Mouse (Mus musculus) limb, embryonic 11.5 days (tissue): ENCODE data around the gene Ltv1. TPM values are rescaled to one million over a fixed set of nuclear protein-coding genes. Genes with fewer than 3 reads are reported as not detected.
A peak's percentile ranks its signal among the peaks of the same experiment; 100 is the strongest.

Source experiments
- ATAC-seq: fragments of 200-750 bp; cut with Nextera tagmentation; 2 replicates; pipeline ENCODE4 v1.8.0; 2017; ENCODE audit warnings: low read depth; ENCODE audit not compliant: insufficient number of reproducible peaks, low FRiP score, low TSS enrichment
- DNase-seq: peaks from one replicate; pipeline ENCODE4 v3.0.0-alpha.2; 2015; ENCODE audit warnings: low spot score
- H3K27ac ChIP-seq: fragments of 300-500 bp; sonication (generic); replicated peaks from 2 replicates; pipeline ENCODE4 v1.5.1; 2014; ENCODE audit warnings: low read depth, mild to moderate bottlenecking, low read length
- H3K27me3 ChIP-seq: fragments of 300-500 bp; sonication (generic); 2 replicates; pipeline ENCODE4 v1.6.1; 2014; ENCODE audit warnings: mild to moderate bottlenecking, low read length, mixed read lengths; ENCODE audit not compliant: control insufficient read depth, insufficient read depth
- H3K36me3 ChIP-seq: fragments of 300-500 bp; sonication (generic); 2 replicates; pipeline ENCODE4 v1.6.1; 2014; ENCODE audit warnings: mild to moderate bottlenecking, low read length, moderate library complexity, mixed read lengths; ENCODE audit not compliant: control insufficient read depth, insufficient read depth
- H3K4me1 ChIP-seq: fragments of 300-500 bp; sonication (generic); 2 replicates; pipeline ENCODE4 v1.6.1; 2014; ENCODE audit warnings: low read length, mixed read lengths; ENCODE audit not compliant: control insufficient read depth, insufficient read depth
- H3K4me2 ChIP-seq: fragments of 300-500 bp; sonication (generic); 2 replicates; pipeline ENCODE4 v1.6.1; 2014; ENCODE audit warnings: low read depth, mild to moderate bottlenecking, moderate library complexity; ENCODE audit not compliant: severe bottlenecking
- H3K4me3 ChIP-seq: fragments of 300-500 bp; sonication (generic); 2 replicates; pipeline ENCODE4 v1.5.1; 2014; ENCODE audit warnings: low read depth, low read length
- H3K9ac ChIP-seq: fragments of 300-500 bp; sonication (generic); 2 replicates; pipeline ENCODE4 v1.6.1; 2014; ENCODE audit warnings: mild to moderate bottlenecking, low read length
- H3K9me3 ChIP-seq: fragments of 300-500 bp; sonication (generic); 2 replicates; pipeline ENCODE4 v1.6.1; 2016; ENCODE audit warnings: low read length; ENCODE audit not compliant: control insufficient read depth
- WGBS: fragments of 180-500 bp; shearing (Covaris S2); extraction: QIAGEN DNeasy Blood & Tissue Kit; methylation state at CpG from one replicate; pipeline ENCODE4 v1.1.7; 2014; 5-methylcytosine and 5-hydroxymethylcytosine counted together
- polyA plus RNA-seq: library from polyadenylated mRNA; unstranded; fragments of >200 nt; fragmentation: Nextera tagmentation; extraction: Ambion mirVana; gene quantifications from 2 replicates; pipeline ENCODE4 v1.2.1, GENCODE M21; 2014

Gene Ltv1
- polyA plus RNA-seq, result 62.6 and 64.0 TPM in 2 replicates

DNA sequence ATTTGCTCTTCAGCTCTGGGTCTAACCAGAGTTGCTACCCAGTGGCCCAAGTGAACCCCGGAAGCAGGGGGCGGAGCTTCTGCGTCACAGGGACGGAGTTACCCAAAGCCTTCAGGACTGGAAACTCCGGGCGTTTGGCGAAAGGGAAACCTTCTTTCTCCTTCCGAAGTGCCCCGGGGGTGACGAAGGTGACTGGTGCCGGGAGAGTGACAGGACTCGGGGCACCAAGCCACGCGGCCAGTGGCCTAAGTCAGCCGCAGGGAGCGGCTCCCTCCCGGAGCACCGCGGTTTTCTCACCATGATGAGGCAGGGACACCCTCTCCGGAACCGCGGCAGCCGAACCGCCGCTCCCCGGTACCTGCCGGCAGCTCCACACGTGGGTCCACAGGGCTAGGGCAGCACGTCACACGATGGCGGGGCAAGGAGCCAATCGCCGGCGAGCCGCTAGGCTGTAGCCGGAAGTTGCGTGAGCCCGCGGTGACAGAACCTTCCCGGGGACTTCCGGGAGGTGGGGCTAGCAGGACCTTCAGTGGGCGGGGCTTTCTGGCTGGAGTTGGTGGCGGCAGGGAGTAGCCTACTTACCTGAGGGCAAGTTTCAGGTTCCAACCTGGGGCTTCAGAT lies at the start of gene Ltv1:
Gene Ltv1, minus strand, starts transcription at position 438 of the 621 bp plus-strand sequence.
- under 1% methylated on average over 43 of the region's 43 CpGs for WGBS
- DNase-seq (peak; percentile 94), ATAC-seq (peak; percentile 99)
- Histone ChIP-seq H3K4me3 (peak within 1 kb of the TSS; percentile 74), H3K9ac (peak within 1 kb of the TSS; percentile 59), H3K4me2 (peak within 1 kb of the TSS; percentile 68), H3K27ac (no peak within 1 kb of the TSS), H3K9me3 (no peaks in the 10 kb centered on the region), H3K36me3 (peaks cover 3% of the 10 kb centered on the region; the same call in 1 of the 2 replicates), H3K27me3 (no peaks in the 10 kb centered on the region), H3K4me1 (0 out of 2 replicates have a peak, but pooled peaks cover 5% of the 10 kb centered on the region)

DNA sequence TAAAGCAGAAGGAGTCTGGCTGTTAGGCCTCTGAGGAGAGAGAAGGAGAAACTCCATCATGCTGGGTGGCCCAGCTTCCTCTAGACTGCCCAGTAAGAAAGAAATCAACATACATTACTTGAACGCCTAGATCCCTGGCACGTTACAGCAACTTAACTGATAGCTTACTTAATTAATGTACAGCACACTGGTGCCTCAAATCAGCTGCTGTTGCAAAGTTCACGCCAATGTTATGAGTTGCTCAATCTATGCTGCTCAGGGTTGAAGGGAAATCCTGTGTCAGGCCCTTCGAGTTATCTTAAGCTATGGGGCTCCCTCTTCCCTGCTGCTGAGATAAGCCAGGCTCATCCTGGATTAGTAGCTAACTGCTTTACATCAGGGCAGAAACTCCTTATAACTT lies 47.5 kb upstream of the Ltv1 start:
- H3K9ac ChIP-seq, result no peak overlapping the region
- no peaks in the 10 kb centered on the region for H3K4me1 ChIP-seq
- H3K27me3 ChIP-seq, result no peaks in the 10 kb centered on the region
- 70% methylated on average over 4 of the region's 4 CpGs for WGBS
- H3K4me3 ChIP-seq, result no peak overlapping the region
- no peak for ATAC-seq
- no peak overlapping the region for H3K4me2 ChIP-seq
- H3K27ac ChIP-seq, result no peak overlapping the region
- H3K9me3 ChIP-seq, result no peaks in the 10 kb centered on the region
- no peaks in the 10 kb centered on the region for H3K36me3 ChIP-seq
- no peak for DNase-seq

DNA sequence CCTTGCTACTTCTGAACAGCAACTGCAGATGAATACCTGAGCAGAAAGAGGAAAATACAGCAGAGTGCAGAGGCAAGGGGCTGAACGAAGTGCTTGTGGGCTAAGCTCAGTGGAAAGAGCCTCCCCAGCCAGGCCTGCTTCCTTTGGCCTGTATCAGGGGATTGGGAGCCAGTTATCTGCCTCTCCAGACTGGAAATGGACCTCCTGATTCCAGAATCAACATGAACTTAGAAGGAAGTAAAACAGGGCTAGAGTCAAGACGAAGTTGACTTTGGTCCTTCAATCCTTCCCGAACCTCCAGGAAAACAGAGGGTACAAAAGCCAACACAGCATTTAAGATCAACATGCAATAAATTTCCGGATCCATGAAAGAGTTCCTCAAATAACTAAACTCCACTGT lies 45.2 kb upstream of the Ltv1 start:
- Histone ChIP-seq H3K4me2 (no peak overlapping the region), H3K27ac (no peak overlapping the region), H3K9ac (no peak overlapping the region), H3K4me1 (no peaks in the 10 kb centered on the region), H3K9me3 (no peaks in the 10 kb centered on the region), H3K27me3 (no peaks in the 10 kb centered on the region), H3K36me3 (no peaks in the 10 kb centered on the region), H3K4me3 (no peak overlapping the region)
- no peak for ATAC-seq
- DNase-seq, result no peak
- 94% methylated on average over 4 of the region's 4 CpGs for WGBS

DNA sequence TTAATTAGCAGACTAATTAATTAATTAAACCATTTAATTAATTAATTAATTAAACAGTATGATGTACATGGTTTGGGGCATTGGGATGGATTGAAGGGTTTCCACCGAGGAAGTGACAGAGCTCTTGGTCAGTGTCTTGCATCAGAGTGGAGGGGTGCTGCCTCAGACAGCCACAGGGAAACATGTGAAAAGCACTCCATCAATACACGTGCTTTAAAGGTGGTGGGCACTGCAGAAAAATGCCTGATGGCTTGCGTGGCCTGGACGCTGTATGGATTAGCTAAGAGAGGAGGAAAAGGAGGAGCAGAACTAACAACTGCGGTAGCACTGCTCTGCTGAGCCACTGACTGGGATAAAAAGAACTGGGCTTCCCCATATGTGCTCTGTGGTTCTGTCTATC lies 43.9 kb upstream of the Ltv1 start:
- Histone ChIP-seq H3K9me3 (no peaks in the 10 kb centered on the region), H3K4me3 (no peak overlapping the region), H3K27me3 (no peaks in the 10 kb centered on the region), H3K36me3 (no peaks in the 10 kb centered on the region), H3K9ac (no peak overlapping the region), H3K4me1 (no peaks in the 10 kb centered on the region), H3K4me2 (no peak overlapping the region), H3K27ac (no peak overlapping the region)
- 89% methylated on average over 5 of the region's 5 CpGs for WGBS
- ATAC-seq, result no peak; the same call in 1 of the 2 replicates
- no peak for DNase-seq

DNA sequence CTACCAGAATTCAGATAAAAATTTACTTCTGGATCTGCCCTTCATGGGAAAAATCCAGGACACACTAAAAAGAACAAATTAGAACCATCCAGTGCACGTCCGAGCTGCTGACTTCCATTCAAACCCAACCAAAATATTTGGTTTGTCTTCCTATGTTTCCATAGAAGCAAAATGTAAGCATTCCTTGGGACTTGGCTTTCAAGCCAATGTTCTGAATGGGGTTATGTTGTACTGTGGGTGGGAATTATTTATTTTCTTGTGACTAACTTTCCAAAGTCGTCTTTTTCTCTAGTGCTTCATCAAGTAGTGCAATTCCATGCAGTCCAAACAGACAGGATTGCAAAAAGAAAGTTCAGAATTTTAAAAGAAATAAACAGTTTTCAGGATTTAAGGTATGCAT lies 41.5 kb upstream of the Ltv1 start:
- ATAC-seq, result no peak
- no peak for DNase-seq
- no peaks in the 10 kb centered on the region for H3K4me1 ChIP-seq
- H3K4me3 ChIP-seq, result no peak overlapping the region
- H3K4me2 ChIP-seq, result no peak overlapping the region
- no peaks in the 10 kb centered on the region for H3K9me3 ChIP-seq
- no peak overlapping the region for H3K9ac ChIP-seq
- no peaks in the 10 kb centered on the region for H3K36me3 ChIP-seq
- H3K27me3 ChIP-seq, result no peaks in the 10 kb centered on the region
- 89% methylated on average over 3 of the region's 3 CpGs for WGBS
- H3K27ac ChIP-seq, result no peak overlapping the region

DNA sequence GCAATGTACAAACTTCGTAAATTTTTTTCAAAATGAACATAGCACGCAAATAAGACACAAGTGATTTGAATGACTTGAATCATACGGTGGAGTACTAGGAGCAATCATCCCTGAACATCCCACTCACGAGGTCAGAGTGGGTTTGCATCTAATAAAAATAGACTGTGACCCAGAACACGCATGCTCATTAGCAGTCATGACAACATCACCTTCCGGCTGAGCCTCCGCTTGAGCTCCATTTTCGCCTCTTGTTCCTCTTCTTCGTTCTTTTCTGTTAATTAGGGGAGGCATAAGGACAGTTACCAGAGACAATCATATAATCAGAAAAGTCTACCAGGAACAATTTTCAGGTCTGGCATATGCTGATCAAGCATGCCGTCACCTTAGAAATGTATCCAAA lies 41.0 kb upstream of the Ltv1 start:
- H3K36me3 ChIP-seq, result no peaks in the 10 kb centered on the region
- H3K4me2 ChIP-seq, result no peak overlapping the region
- no peak for ATAC-seq
- no peak overlapping the region for H3K9ac ChIP-seq
- H3K4me3 ChIP-seq, result no peak overlapping the region
- H3K27me3 ChIP-seq, result no peaks in the 10 kb centered on the region
- no peaks in the 10 kb centered on the region for H3K4me1 ChIP-seq
- DNase-seq, result no peak
- no peak overlapping the region for H3K27ac ChIP-seq
- WGBS, result 90% methylated on average over 10 of the region's 10 CpGs
- no peaks in the 10 kb centered on the region for H3K9me3 ChIP-seq

DNA sequence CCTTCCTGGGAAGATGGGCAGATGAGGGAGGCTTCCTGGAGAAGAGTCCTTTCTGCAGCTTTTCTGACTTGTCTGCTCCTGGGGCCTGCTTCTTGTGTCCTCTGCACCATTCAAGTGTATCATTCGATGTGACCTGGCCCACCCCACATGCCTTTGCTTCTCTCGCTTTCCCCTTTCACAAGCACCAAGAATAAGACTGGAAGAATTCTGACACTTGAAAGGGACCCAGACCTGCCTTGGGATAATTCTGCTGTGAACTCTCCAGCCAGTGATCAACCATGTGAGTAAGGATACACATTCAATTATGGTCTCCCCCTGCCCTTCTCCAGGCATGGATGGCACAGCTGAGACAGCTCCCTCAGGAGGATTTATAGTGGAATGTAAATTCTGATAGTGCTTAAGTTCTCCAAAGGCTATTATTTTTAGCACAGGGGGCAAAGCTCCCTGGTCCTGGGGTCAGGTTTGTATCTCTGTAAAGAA lies 40.2 kb upstream of the Ltv1 start:
- Histone ChIP-seq H3K4me1 (no peaks in the 10 kb centered on the region), H3K9ac (no peak overlapping the region), H3K36me3 (no peaks in the 10 kb centered on the region), H3K27me3 (no peaks in the 10 kb centered on the region), H3K4me2 (no peak overlapping the region), H3K27ac (no peak overlapping the region), H3K9me3 (no peaks in the 10 kb centered on the region), H3K4me3 (no peak overlapping the region)
- DNase-seq (no peak), ATAC-seq (no peak)
- 68% methylated on average over 2 of the region's 2 CpGs for WGBS

DNA sequence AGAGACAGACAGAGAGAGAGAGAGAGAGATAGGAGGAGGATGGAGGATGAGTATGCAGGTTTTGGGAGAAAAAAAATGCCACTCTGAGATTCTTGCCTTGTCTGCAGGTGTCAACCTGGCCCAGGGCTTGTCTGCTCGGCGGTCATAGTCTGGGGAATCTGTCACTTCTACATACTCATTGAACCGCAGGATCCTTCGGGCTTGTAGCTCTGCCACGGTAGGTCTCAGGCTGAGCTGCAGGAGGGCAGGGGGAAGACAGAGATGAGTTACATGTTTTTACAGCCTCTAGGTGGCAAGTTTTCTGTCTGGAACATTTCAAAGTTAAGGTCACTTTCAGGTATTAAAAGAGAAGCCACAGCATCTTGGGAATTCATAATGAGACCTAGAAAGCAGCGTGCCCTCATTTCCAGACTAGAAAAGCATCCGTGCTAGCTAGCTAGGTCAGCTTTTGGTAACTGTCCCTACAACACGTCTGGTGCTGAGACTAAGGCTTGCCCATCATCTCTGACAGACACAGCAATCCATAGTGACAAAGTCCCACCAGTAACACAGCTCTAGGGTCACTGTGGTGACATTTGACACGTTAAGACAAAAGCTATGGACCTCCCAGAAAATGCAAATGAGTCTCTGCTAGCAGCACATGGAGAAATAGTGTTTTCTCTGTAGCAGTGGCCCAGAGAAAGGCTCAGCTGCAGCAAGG lies 39.6 kb upstream of the Ltv1 start:
- Histone ChIP-seq H3K9me3 (no peaks in the 10 kb centered on the region), H3K9ac (no peak overlapping the region), H3K36me3 (no peaks in the 10 kb centered on the region), H3K4me3 (no peak overlapping the region), H3K4me2 (no peak overlapping the region), H3K27me3 (no peaks in the 10 kb centered on the region), H3K27ac (no peak overlapping the region), H3K4me1 (no peaks in the 10 kb centered on the region)
- DNase-seq, result no peak
- 60% methylated on average over 9 of the region's 9 CpGs for WGBS
- no peak for ATAC-seq
